Mouse (Mus musculus) hindbrain, embryonic 16.5 days (tissue): ENCODE data around the gene Gja5. TPM values are rescaled to one million over a fixed set of nuclear protein-coding genes. Genes with fewer than 3 reads are reported as not detected.

Experiments used
- ATAC-seq: fragments of 200-750 bp; cut with Nextera tagmentation; 2 replicates; pipeline ENCODE4 v1.8.0; 2017; ENCODE audit warnings: moderate TSS enrichment, moderate library complexity
- H3K27ac ChIP-seq: fragments of 300-500 bp; sonication (generic); 2 replicates; pipeline ENCODE4 v1.5.1; 2014; ENCODE audit warnings: low read depth, mild to moderate bottlenecking, control low read depth, low read length, moderate library complexity
- H3K27me3 ChIP-seq: fragments of 300-500 bp; sonication (generic); replicated peaks from 2 replicates; pipeline ENCODE4 v1.6.1; 2014; ENCODE audit warnings: low read length; ENCODE audit not compliant: control insufficient read depth, insufficient read depth
- H3K36me3 ChIP-seq: fragments of 300-500 bp; sonication (generic); 2 replicates; pipeline ENCODE4 v1.6.1; 2014; ENCODE audit warnings: mild to moderate bottlenecking, low read length, moderate library complexity, mixed read lengths; ENCODE audit not compliant: control insufficient read depth, insufficient read depth
- H3K4me1 ChIP-seq: fragments of 300-500 bp; sonication (generic); 2 replicates; pipeline ENCODE4 v1.6.1; 2014; ENCODE audit warnings: low read depth, low read length; ENCODE audit not compliant: control insufficient read depth, insufficient read depth
- H3K4me2 ChIP-seq: fragments of 300-500 bp; sonication (generic); 2 replicates; pipeline ENCODE4 v1.6.1; 2014; ENCODE audit warnings: mild to moderate bottlenecking, low read length, control low read depth, moderate library complexity
- H3K4me3 ChIP-seq: fragments of 300-500 bp; sonication (generic); 2 replicates; pipeline ENCODE4 v1.5.1; 2014; ENCODE audit warnings: mild to moderate bottlenecking, low read length, control low read depth, moderate library complexity
- H3K9ac ChIP-seq: fragments of 300-500 bp; sonication (generic); 2 replicates; pipeline ENCODE4 v1.6.1; 2014; ENCODE audit warnings: low read depth, mild to moderate bottlenecking, control low read depth, low read length, moderate library complexity
- H3K9me3 ChIP-seq: fragments of 300-500 bp; sonication (generic); 2 replicates; pipeline ENCODE4 v1.6.1; 2014; ENCODE audit warnings: mild to moderate bottlenecking, low read length, moderate library complexity; ENCODE audit not compliant: control insufficient read depth
- WGBS: fragments of 180-500 bp; shearing (Covaris S2); extraction: QIAGEN DNeasy Blood & Tissue Kit; methylation state at CpG from one replicate; pipeline ENCODE4 v1.1.7; 2014; 5-methylcytosine and 5-hydroxymethylcytosine counted together
- polyA plus RNA-seq: library from polyadenylated mRNA; unstranded; fragments of >200 nt; fragmentation: Nextera tagmentation; extraction: Ambion mirVana; gene quantifications from 2 replicates; pipeline ENCODE4 v1.2.1, GENCODE M21; 2015

Gene Gja5
- polyA plus RNA-seq: 2.1 and 3.3 TPM in 2 replicates

DNA sequence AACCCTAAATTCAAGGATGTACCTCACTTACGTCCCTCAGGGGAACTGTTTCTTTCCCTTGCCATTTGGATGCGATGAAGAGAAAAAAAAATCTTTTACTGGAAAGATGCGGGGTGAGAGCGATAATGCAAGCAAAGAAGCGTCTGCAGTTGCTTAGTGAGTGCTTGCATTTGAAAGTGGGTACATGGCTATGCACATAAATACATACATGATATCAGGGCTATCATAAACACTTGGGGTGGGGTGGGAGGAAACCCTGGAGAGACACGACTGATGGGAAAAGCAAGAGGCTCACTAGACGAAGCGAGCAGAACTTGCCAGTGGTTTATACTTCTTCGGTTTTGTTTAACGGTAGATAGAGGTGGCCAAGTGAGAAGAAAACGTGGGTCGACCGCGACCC, at the start of gene Gja5:
Gene Gja5, plus strand, starts transcription at position 301 of the 400 bp plus-strand sequence.
- Histone ChIP-seq H3K4me1 (peaks cover 9% of the 10 kb centered on the region), H3K9ac (peak within 1 kb of the TSS; percentile 82), H3K9me3 (no peaks in the 10 kb centered on the region), H3K27me3 (0 out of 2 replicates have a peak, but pooled peaks cover 3% of the 10 kb centered on the region), H3K27ac (peak within 1 kb of the TSS; percentile 55), H3K4me3 (peak within 1 kb of the TSS; percentile 59), H3K4me2 (peak within 1 kb of the TSS; percentile 86), H3K36me3 (no peaks in the 10 kb centered on the region)
- 0 out of 2 replicates have a peak, but pooled peaks have one; percentile 4 for ATAC-seq
- WGBS: 10% methylated on average over 14 of the region's 14 CpGs

- H3K4me2 ChIP-seq: no peak overlapping the region
- ATAC-seq: no peak
- WGBS: 88% methylated on average over 3 of the region's 3 CpGs
Observed at GRCm38 (mm10) chr3:96855833-96856232, 48.7 kb upstream of the Gja5 start.

GRCm38 (mm10) chr3:96860498-96860897, 44.0 kb upstream of the Gja5 start:
- H3K4me2 ChIP-seq: no peak overlapping the region
- ATAC-seq: no peak
- H3K9me3 ChIP-seq: no peaks in the 10 kb centered on the region
- no peaks in the 10 kb centered on the region for H3K27me3 ChIP-seq
- no peak overlapping the region for H3K27ac ChIP-seq
- H3K9ac ChIP-seq: no peak overlapping the region
- H3K36me3 ChIP-seq: no peaks in the 10 kb centered on the region; the same call in 1 of the 2 replicates
- H3K4me3 ChIP-seq: no peak overlapping the region
- H3K4me1 ChIP-seq: no peaks in the 10 kb centered on the region
- WGBS: 97% methylated on average over 5 of the region's 5 CpGs

More at GRCm38 (mm10) chr3:96855833-96856232, 48.7 kb upstream of the Gja5 start:
- Histone ChIP-seq H3K4me1 (no peaks in the 10 kb centered on the region), H3K36me3 (no peaks in the 10 kb centered on the region; the same call in 1 of the 2 replicates), H3K27me3 (no peaks in the 10 kb centered on the region), H3K27ac (no peak overlapping the region), H3K4me3 (no peak overlapping the region), H3K9ac (no peak overlapping the region), H3K9me3 (no peaks in the 10 kb centered on the region)

GRCm38 (mm10) chr3:96867863-96868262, 36.6 kb upstream of the Gja5 start:
- Histone ChIP-seq H3K4me1 (no peaks in the 10 kb centered on the region), H3K4me3 (no peak overlapping the region), H3K9ac (no peak overlapping the region), H3K27me3 (no peaks in the 10 kb centered on the region), H3K36me3 (peaks cover 26% of the 10 kb centered on the region), H3K9me3 (no peaks in the 10 kb centered on the region), H3K4me2 (no peak overlapping the region), H3K27ac (no peak overlapping the region)
- 87% methylated on average over 3 of the region's 3 CpGs for whole genome bisulfite sequencing
- ATAC-seq: no peak

DNA sequence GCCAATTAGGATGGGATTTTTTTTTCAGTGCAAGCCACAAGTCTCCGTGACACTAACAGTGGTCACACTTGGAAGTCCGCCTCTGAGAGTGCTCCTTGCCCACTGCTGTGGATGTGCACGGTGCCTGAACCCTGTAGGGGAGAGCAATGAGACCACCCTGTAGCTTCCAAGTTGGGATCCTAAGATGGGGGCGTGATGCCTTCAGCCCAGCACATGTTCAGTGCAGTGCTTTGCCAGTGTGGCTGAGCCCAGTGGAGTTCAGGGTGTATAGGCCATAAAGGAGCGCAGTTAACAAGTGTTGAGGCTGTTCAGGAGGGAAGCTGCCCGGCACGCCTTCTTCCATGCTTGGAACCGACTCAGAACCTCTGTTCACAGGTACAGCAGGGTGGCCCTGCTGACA, 35.9 kb upstream of the Gja5 start:
- Histone ChIP-seq H3K9me3 (no peaks in the 10 kb centered on the region), H3K4me1 (no peaks in the 10 kb centered on the region), H3K4me3 (no peak overlapping the region), H3K9ac (no peak overlapping the region), H3K4me2 (no peak overlapping the region), H3K27ac (no peak overlapping the region), H3K36me3 (peaks cover 28% of the 10 kb centered on the region), H3K27me3 (no peaks in the 10 kb centered on the region)
- WGBS: 97% methylated on average over 8 of the region's 8 CpGs
- no peak for ATAC-seq

DNA sequence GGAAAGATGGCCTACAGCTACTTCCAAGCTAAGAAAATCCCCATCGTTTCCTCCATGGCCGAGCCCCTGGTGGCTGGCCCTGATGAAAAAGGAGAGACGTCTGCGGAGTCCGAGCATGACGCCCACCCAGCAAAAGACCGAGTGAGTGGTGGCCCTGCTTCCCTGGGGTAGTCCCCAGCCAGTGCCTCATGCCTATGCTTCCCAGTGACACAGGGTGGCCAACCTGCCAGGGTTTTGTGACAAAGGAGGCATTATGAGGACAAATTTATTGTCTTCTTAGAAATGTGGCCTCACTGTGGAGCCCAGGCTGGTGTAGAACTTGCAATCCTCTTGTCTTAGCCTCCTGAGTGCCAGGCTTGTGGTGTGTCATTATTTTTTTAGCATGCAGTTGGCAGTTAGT, 35.4 kb upstream of the Gja5 start:
- no peak for ATAC-seq
- H3K36me3 ChIP-seq: peaks cover 29% of the 10 kb centered on the region
- no peaks in the 10 kb centered on the region for H3K27me3 ChIP-seq

DNA sequence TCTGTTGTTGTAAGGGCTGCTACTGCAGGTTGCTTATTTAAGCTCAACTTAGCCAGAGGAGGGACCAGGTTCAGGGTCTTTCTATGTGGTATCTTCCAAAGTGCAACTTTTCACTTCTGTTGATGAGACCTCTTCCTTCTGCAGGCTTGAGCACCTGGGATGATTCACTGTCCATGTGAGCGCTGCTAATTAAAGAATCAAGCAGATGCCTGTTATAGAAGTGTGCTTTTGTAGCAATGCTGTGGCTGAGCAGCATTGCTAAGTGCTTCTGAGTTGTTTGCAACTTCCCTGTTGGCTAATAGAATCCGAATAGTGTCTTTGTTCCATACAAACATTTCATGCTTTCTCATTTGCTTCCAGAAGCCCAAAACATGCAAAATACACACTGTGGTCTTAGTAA, 34.2 kb upstream of the Gja5 start:
- no peak overlapping the region for H3K4me2 ChIP-seq
- 97% methylated on average over 2 of the region's 2 CpGs for WGBS
- H3K9me3 ChIP-seq: no peaks in the 10 kb centered on the region
- no peak overlapping the region for H3K9ac ChIP-seq
- H3K27ac ChIP-seq: no peak overlapping the region
- no peaks in the 10 kb centered on the region for H3K4me1 ChIP-seq
- no peaks in the 10 kb centered on the region for H3K27me3 ChIP-seq
- H3K36me3 ChIP-seq: peaks cover 34% of the 10 kb centered on the region
- no peak for ATAC-seq
- no peak overlapping the region for H3K4me3 ChIP-seq

More for the DNA sequence above, 35.4 kb upstream of the Gja5 start:
- no peaks in the 10 kb centered on the region for H3K4me1 ChIP-seq
- 88% methylated on average over 7 of the region's 7 CpGs for WGBS
- H3K27ac ChIP-seq: no peak overlapping the region
- H3K4me3 ChIP-seq: no peak overlapping the region
- H3K9me3 ChIP-seq: no peaks in the 10 kb centered on the region
- H3K4me2 ChIP-seq: no peak overlapping the region
- H3K9ac ChIP-seq: no peak overlapping the region

GRCm38 (mm10) chr3:96871070-96871469, 33.4 kb upstream of the Gja5 start:
- Histone ChIP-seq H3K4me3 (no peak overlapping the region), H3K27ac (no peak overlapping the region), H3K4me1 (no peaks in the 10 kb centered on the region), H3K27me3 (no peaks in the 10 kb centered on the region), H3K36me3 (peaks cover 35% of the 10 kb centered on the region), H3K4me2 (no peak overlapping the region), H3K9me3 (no peaks in the 10 kb centered on the region), H3K9ac (no peak overlapping the region)
- WGBS: 91% methylated on average over 8 of the region's 8 CpGs
- no peak for ATAC-seq

DNA sequence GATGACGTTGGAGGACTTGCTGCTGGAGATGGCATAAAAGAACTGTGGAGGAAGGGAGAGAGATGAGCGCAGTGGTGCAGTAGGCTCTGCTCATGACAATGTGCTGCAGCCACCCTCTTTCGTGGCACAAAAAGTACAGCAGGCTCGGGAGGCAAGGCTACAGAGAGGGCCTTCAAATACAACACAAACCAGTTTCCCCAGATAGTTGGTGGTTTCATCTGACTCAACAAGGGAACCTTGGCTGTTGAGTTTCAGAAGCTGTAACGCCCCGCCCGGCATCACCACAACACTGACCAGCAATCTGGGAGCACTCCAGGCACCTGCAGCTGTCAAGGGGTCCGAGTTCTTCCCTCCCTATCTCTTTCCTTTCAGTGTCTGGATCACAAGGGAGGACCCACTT, 32.0 kb upstream of the Gja5 start:
- Histone ChIP-seq H3K36me3 (peaks cover 38% of the 10 kb centered on the region), H3K4me2 (no peak overlapping the region), H3K27me3 (no peaks in the 10 kb centered on the region), H3K9me3 (no peaks in the 10 kb centered on the region), H3K4me3 (no peak overlapping the region), H3K9ac (no peak overlapping the region), H3K4me1 (no peaks in the 10 kb centered on the region), H3K27ac (no peak overlapping the region)
- no peak for ATAC-seq
- WGBS: 98% methylated on average over 8 of the region's 8 CpGs
